Mouse (Mus musculus) neural tube, postnatal 0 days (tissue): ENCODE results near the gene Dnah11. TPM values are rescaled to one million over a fixed set of nuclear protein-coding genes. Genes with fewer than 3 reads are reported as not detected.

ENCODE experiments used
- polyA plus RNA-seq: library from polyadenylated mRNA; unstranded; fragments of >200 nt; fragmentation: Nextera tagmentation; extraction: Ambion mirVana; gene quantifications from 2 replicates; pipeline ENCODE4 v1.2.1, GENCODE M21; 2015

Dnah11 gene
- 0.14 and 0.25 TPM in 2 replicates for polyA plus RNA-seq

GRCm38 (mm10) chr12:118198386-118199093 is at the start of gene Dnah11:
Dnah11 (minus strand) TSS chr12:118199043.

Other genes starting within 250 kb of the Dnah11 start
- gene Sp4, start 102.4 kb upstream of the Dnah11 start, polyA plus RNA-seq = 10.9 and 12.5 TPM in 2 replicates